Mouse (Mus musculus) neutrophil, adult 83 days (primary cell): ENCODE results near the gene Phex. TPM values are rescaled to one million over a fixed set of nuclear protein-coding genes. Genes with fewer than 3 reads are reported as not detected.

ENCODE experiments used
- total RNA-seq, 2 experiments: library from RNA; stranded (reverse); gene quantifications; one replicate each; pipeline ENCODE4 v1.2.4; 2023

Phex gene
- 1 to 10 TPM in 1 of 2 experiments, under 1 TPM in 1; 0.64 to 1.4 TPM for total RNA-seq

GRCm38 (mm10) chrX:157415212-157415611, at the start of gene Phex:
TSS of gene Phex (minus strand) at chrX:157415312.

Other genes with a start within 250 kb of the Phex start
- 10 to 100 TPM; 11.6 to 14.8 TPM for gene Sms, start 77.0 kb upstream of the Phex start, total RNA-seq
- gene Yy2, start 153.7 kb upstream of the Phex start, total RNA-seq, result under 1 TPM in 1 of 2 experiments, not detected in 1; 0.46 TPM
- 10 to 100 TPM in 1 of 2 experiments, 1 to 10 TPM in 1; 9.6 to 11.0 TPM for gene Mbtps2, start 183.4 kb upstream of the Phex start, total RNA-seq